Mouse (Mus musculus) hindbrain, postnatal 0 days (tissue): ENCODE results near the gene Thsd1. TPM values are rescaled to one million over a fixed set of nuclear protein-coding genes. Genes with fewer than 3 reads are reported as not detected.

Experiments
- ATAC-seq: fragments of 200-750 bp; cut with Nextera tagmentation; 2 replicates; pipeline ENCODE4 v1.8.0; 2017; ENCODE audit warnings: mild to moderate bottlenecking, moderate TSS enrichment, moderate library complexity
- DNase-seq: peaks from one replicate; pipeline ENCODE4 v3.0.0-alpha.2; 2015; ENCODE audit warnings: low spot score
- H3K27ac ChIP-seq: fragments of 300-500 bp; sonication (generic); 2 replicates; pipeline ENCODE4 v1.5.1; 2014; ENCODE audit warnings: mild to moderate bottlenecking
- H3K27me3 ChIP-seq: fragments of 300-500 bp; sonication (generic); 2 replicates; pipeline ENCODE4 v1.6.1; 2014; ENCODE audit warnings: low read length, mixed read lengths; ENCODE audit not compliant: insufficient read depth
- H3K36me3 ChIP-seq: fragments of 300-500 bp; sonication (generic); 2 replicates; pipeline ENCODE4 v1.6.1; 2014; ENCODE audit warnings: low read length, mixed read lengths; ENCODE audit not compliant: insufficient read depth
- H3K4me1 ChIP-seq: fragments of 300-500 bp; sonication (generic); 2 replicates; pipeline ENCODE4 v1.6.1; 2014; ENCODE audit warnings: antibody characterized with exemption, low read length, mixed read lengths; ENCODE audit not compliant: insufficient read depth
- H3K4me2 ChIP-seq: fragments of 300-500 bp; sonication (generic); 2 replicates; pipeline ENCODE4 v1.6.1; 2014; ENCODE audit warnings: low read depth, mild to moderate bottlenecking, low read length, moderate library complexity, mixed read lengths
- H3K4me3 ChIP-seq: fragments of 300-500 bp; sonication (generic); 2 replicates; pipeline ENCODE4 v1.5.1; 2014; ENCODE audit warnings: low read length
- H3K9ac ChIP-seq: fragments of 300-500 bp; sonication (generic); replicated peaks from 2 replicates; pipeline ENCODE4 v1.6.1; 2014; ENCODE audit warnings: mild to moderate bottlenecking, low read length, moderate library complexity, mixed read lengths
- H3K9me3 ChIP-seq: fragments of 300-500 bp; sonication (generic); 2 replicates; pipeline ENCODE4 v1.6.1; 2016; ENCODE audit warnings: low read length, mixed read lengths
- CTCF ChIP-seq: IDR thresholded peaks from 2 replicates; pipeline ENCODE4 v1.5.1; 2016; ENCODE audit warnings: antibody characterized with exemption, control low read depth, low read depth
- WGBS: fragments of 180-500 bp; shearing (Covaris S2); extraction: QIAGEN DNeasy Blood & Tissue Kit; methylation state at CpG from one replicate; pipeline ENCODE4 v1.1.7; 2014; 5-methylcytosine and 5-hydroxymethylcytosine counted together
- polyA plus RNA-seq: library from polyadenylated mRNA; unstranded; fragments of >200 nt; fragmentation: Nextera tagmentation; extraction: Ambion mirVana; gene quantifications from 2 replicates; pipeline ENCODE4 v1.2.1, GENCODE M21; 2015
- total RNA-seq: library from RNA; depleted of rRNA; stranded (reverse); fragments of >200 nt; gene quantifications from 2 replicates; pipeline ENCODE4 v1.2.3, GENCODE M21; 2014; rRNA removed

Thsd1 gene
- 7.1 and 8.5 TPM in 2 replicates for total RNA-seq
- polyA plus RNA-seq, result 5.0 and 5.4 TPM in 2 replicates

- peaks cover 8% of the 10 kb centered on the region; the same call in 1 of the 2 replicates for H3K36me3 ChIP-seq
- H3K4me1 ChIP-seq, result no peaks in the 10 kb centered on the region
- peak; percentile 42 for DNase-seq
- H3K27me3 ChIP-seq, result 0 out of 2 replicates have a peak, but pooled peaks cover 3% of the 10 kb centered on the region
- H3K9ac ChIP-seq, result peak within 1 kb of the TSS; percentile 18; the same call in 1 of the 2 replicates
- peak within 1 kb of the TSS; percentile 43 for H3K4me3 ChIP-seq
- no peak for TF ChIP-seq CTCF
- ATAC-seq, result peak; percentile 85
- no peaks in the 10 kb centered on the region for H3K9me3 ChIP-seq
- no peak within 1 kb of the TSS for H3K27ac ChIP-seq
- WGBS, result 2% methylated on average over 39 of the region's 39 CpGs
- H3K4me2 ChIP-seq, result peak within 1 kb of the TSS; percentile 71
These were observed at the start of gene Thsd1 for GRCm38 (mm10) chr8:22227061-22227877. Gene Thsd1, plus strand, starts transcription at chr8:22227313.

DNA sequence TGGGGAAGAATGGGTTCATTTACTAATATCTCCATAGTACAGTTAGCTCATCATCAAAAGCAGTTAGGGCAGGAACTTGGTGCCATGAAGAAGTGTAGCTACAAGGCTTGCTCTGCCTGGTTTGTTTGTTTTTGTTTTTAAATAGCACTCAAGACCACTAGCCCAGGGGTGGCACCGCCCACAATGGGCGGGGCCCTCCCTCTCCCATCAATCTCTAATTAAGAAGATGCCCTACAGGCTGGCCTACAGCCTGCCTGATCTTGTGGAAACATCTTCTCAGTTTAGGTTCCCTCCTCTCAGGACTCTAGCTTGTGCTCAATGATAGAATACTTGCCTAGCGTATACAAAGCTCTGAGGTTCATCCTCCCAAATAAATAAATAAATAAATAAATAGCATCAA is 42.2 kb upstream of the Thsd1 start:
- no peaks in the 10 kb centered on the region for H3K36me3 ChIP-seq
- DNase-seq (peak; percentile 61), ATAC-seq (peak; percentile 63)
- peak overlapping the region; percentile 83 for H3K4me3 ChIP-seq
- no peaks in the 10 kb centered on the region for H3K9me3 ChIP-seq
- H3K27ac ChIP-seq, result peak overlapping the region; percentile 64; the same call in 1 of the 2 replicates
- no peaks in the 10 kb centered on the region for H3K27me3 ChIP-seq
- H3K4me2 ChIP-seq, result peak overlapping the region; percentile 77
- no peak for TF ChIP-seq CTCF
- WGBS, result 1% methylated on average over 3 of the region's 3 CpGs
- H3K9ac ChIP-seq, result peak overlapping the region; percentile 60; the same call in 1 of the 2 replicates
- H3K4me1 ChIP-seq, result no peaks in the 10 kb centered on the region

DNA sequence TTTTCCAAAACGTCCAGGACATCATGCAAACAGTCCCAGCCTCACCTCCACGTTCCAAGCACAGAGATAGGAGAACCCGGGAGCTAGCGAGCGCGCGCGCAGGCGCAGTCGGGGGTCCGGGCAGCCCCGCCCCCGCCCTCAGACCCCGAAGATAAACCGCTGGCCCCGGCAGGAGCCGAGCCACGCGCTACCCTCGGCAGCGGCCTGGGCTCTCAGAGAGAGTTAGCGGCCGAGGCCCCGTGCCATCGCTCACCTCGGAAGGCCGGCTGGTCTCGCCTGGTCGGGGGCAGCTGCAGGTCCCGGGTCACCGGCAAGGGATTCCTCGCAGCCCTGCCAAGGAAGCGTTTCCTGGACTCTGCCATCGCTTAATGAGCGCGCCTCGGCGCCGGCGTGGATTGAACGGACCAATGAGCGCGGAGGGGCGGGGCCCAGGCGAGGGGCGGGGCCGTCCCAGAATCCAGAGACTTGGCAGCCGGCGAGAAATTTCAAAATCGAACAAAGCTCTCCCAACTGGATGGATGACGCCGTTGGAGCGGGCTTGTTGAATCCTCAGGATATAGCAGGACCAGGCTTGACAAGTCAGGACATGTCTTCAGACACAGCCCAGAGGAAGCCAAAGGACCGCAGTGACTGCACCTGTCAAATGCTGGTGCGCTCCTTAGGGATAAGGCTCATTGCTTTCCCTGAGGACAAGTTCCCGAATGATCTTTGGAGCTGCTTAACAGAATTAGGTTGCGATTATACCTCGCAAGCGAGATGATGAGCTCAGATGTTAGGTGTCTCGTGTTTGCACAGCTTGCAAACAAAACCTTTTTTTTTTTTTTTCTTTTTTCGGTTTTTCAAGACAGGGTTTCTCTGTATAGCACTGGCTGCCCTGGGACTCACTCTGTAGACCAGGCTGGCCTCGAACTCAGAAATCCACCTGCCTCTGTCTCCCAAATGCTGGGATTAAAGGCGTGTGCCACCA is 41.4 kb upstream of the Thsd1 start, which contains the start of gene Ckap2:
Gene Ckap2 (minus strand): TSS at position 389 of the 967 bp plus-strand sequence.
- DNase-seq (peak; percentile 95), ATAC-seq (peak; percentile 98)
- H3K9ac ChIP-seq, result peak within 1 kb of the TSS; percentile 60
- no peaks in the 10 kb centered on the region for H3K9me3 ChIP-seq
- no peaks in the 10 kb centered on the region for H3K27me3 ChIP-seq
- no peaks in the 10 kb centered on the region for H3K4me1 ChIP-seq
- H3K4me2 ChIP-seq, result peak within 1 kb of the TSS; percentile 77
- no peaks in the 10 kb centered on the region for H3K36me3 ChIP-seq
- H3K27ac ChIP-seq, result peak within 1 kb of the TSS; percentile 64
- TF ChIP-seq CTCF, result no peak
- H3K4me3 ChIP-seq, result peak within 1 kb of the TSS; percentile 83
- WGBS, result 2% methylated on average over 62 of the region's 63 CpGs

GRCm38 (mm10) chr8:22192660-22193431 is 34.3 kb upstream of the Thsd1 start, which contains the start of gene Vps36:
Gene Vps36, plus strand, starts transcription at chr8:22192809.
- no peaks in the 10 kb centered on the region for H3K27me3 ChIP-seq
- under 1% methylated on average over 67 of the region's 73 CpGs for WGBS
- DNase-seq (peak; percentile 93), ATAC-seq (peak; percentile 97)
- H3K4me3 ChIP-seq, result peak within 1 kb of the TSS; percentile 83
- TF ChIP-seq CTCF, result peak; percentile 78
- H3K27ac ChIP-seq, result peak within 1 kb of the TSS; percentile 98
- H3K9ac ChIP-seq, result peak within 1 kb of the TSS; percentile 93
- H3K4me1 ChIP-seq, result peaks cover 5% of the 10 kb centered on the region; the same call in 1 of the 2 replicates
- H3K36me3 ChIP-seq, result no peaks in the 10 kb centered on the region
- no peaks in the 10 kb centered on the region for H3K9me3 ChIP-seq
- H3K4me2 ChIP-seq, result peak within 1 kb of the TSS; percentile 86

GRCm38 (mm10) chr8:22193432-22194010 is 33.6 kb upstream of the Thsd1 start:
- Histone ChIP-seq H3K4me3 (peak overlapping the region; percentile 83), H3K27me3 (no peaks in the 10 kb centered on the region), H3K9ac (peak overlapping the region; percentile 93), H3K9me3 (no peaks in the 10 kb centered on the region), H3K36me3 (no peaks in the 10 kb centered on the region), H3K27ac (peak overlapping the region; percentile 98), H3K4me1 (peaks cover 5% of the 10 kb centered on the region; the same call in 1 of the 2 replicates), H3K4me2 (peak overlapping the region; percentile 86)
- TF ChIP-seq CTCF, result no peak
- no peak for ATAC-seq
- DNase-seq, result peak; percentile 14
- 12% methylated on average over 12 of the region's 12 CpGs for WGBS
